Mouse (Mus musculus): ENCODE measurements around the gene Dpy19l3. TPM values are rescaled to one million over a fixed set of nuclear protein-coding genes. Genes with fewer than 3 reads are reported as not detected.

Gene Dpy19l3
- 24.0 and 32.1 TPM in 2 replicates for total RNA-seq (2017)

DNA sequence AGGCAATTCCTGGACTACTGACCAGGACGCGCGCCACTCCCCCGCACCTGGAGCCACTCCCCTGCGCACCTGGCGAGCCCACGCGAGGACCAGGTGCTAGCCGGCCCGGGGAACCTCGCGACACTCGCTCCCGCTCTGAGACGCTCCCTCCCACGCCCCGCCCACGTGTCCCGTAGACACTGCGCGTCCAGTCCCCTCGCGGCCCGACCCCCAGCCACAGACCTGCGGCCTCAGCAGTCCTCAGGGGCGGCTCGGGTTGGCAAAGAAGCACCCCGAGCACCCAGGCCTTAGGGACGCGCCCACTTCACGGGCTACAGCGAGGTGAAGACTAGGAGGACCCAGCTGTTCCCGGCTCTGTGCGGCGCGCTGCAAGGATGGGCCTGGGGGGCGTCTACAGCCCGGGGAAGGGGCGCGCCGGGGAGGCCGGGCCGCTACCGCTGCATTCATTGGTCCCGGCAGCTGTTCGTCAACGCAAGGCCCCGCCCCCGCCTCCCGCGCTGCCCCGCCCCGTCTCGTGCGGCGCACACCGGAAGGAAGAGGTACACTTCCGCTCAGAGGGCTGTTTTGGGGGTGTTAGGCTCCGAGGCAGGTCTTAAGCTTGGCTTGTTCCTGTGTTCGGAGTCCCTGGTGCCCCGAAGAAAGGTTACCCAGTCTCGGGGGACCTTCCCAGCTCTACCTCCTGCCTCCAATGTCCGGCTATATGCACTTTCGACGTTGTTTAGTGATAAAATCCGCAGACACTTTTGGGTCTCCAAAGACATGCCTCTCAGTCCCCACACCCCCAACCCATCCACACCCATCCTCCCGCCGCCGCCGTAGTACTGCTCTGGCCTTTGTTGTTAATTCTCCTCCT lies at the start of gene Dpy19l3:
Gene Dpy19l3 (minus strand): TSS at position 422 of the 853 bp plus-strand sequence.
- peak; percentile 85 to 87 for ATAC-seq (replicated peaks in 1 of 2; ENCODE audit: insufficient read depth in 1 of 2, low FRiP score in 2 of 2, low TSS enrichment in 1 of 2, low read depth in 1 of 2, poor library complexity in 2 of 2, severe bottlenecking in 2 of 2)

DNA sequence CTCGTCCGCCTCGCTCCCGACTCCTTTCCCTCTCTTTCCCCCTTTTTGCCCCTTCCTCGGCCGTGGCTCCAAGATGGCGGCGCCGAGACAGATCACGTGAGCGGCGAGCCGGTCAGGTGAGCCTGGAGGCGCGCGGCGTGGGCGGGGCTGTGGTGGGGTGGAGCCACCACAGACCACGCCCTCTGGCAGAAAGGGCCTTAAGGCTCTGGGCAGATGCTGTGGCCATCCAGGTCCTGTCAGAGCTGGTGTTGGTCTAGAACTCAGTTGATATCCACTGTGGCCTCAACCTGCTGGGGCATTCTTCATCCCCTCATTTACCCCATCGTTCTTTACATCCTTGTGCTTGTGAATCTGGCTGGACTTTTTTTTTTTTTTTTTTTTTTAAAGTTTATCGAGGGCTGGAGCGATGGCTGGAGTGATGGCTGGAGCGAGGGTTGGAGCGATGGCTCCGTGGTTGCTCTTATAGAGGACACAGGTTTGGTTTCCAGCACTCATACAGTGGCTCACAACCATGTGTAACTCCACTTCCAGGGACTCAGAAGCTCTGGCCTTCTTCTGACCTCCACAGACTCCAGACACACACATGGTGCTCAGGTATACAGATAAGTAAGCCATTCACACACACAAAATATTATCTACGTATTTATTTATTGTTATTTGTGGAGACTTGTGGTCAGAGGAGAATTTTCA lies 48.8 kb upstream of the Dpy19l3 start, which contains the start of gene Zfp507:
Gene Zfp507 (minus strand): TSS at position 98 of the 690 bp plus-strand sequence.
- peak; percentile 81 to 82 for ATAC-seq (replicated peaks in 1 of 2; ENCODE audit: insufficient read depth in 1 of 2, low FRiP score in 2 of 2, low TSS enrichment in 1 of 2, low read depth in 1 of 2, poor library complexity in 2 of 2, severe bottlenecking in 2 of 2)

DNA sequence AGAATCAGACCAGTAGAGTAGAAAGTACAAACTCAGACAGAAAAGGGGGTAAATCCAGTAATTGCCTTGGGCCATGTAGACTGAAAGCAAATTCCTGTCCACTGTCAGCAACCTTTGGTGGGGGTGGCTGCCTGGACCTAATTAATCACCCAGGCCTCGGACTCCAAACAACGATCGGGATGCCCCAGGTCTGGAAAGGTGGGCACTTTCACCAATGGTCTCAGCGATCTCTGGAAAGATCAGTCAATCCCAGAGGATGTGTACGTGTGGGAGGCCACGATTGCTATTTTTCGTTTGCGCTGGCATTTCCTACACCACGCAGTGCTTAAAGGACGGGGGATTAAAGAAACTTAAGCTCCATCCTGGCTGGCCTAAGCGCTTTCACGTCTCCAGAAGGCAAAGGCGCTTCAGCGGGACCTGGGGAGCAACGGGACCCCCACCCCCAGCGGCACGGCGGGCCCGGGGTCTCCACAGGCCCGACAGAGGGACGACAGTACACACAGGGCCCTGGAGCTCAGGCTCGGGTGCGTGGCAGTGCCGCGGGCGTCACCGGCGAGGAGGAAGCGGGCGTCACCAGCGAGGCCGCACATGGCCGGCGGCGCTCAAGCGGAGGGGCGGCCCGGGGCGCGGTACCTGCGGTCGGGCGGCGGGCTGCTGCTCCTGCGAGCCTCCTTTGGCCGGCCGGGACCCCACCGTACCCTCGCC lies 48.1 kb upstream of the Dpy19l3 start:
- ATAC-seq (replicated peaks in 1 of 2; ENCODE audit: insufficient read depth in 1 of 2, low FRiP score in 2 of 2, low TSS enrichment in 1 of 2, low read depth in 1 of 2, poor library complexity in 2 of 2, severe bottlenecking in 2 of 2): peak; percentile 57 to 74; a peak in 2 of 4 replicates

- ATAC-seq (replicated peaks in 1 of 2; ENCODE audit: insufficient read depth in 1 of 2, low FRiP score in 2 of 2, low TSS enrichment in 1 of 2, low read depth in 1 of 2, poor library complexity in 2 of 2, severe bottlenecking in 2 of 2): peak; percentile 72 to 80
Measured at GRCm38 (mm10) chr7:35796123-35796522, 41.9 kb upstream of the Dpy19l3 start.

GRCm38 (mm10) chr7:35794145-35794664 lies 40.0 kb upstream of the Dpy19l3 start:
- ATAC-seq (replicated peaks in 1 of 2; ENCODE audit: insufficient read depth in 1 of 2, low FRiP score in 2 of 2, low TSS enrichment in 1 of 2, low read depth in 1 of 2, poor library complexity in 2 of 2, severe bottlenecking in 2 of 2): no peak

GRCm38 (mm10) chr7:35792150-35792848 lies 38.0 kb upstream of the Dpy19l3 start:
- ATAC-seq (replicated peaks in 1 of 2; ENCODE audit: insufficient read depth in 1 of 2, low FRiP score in 2 of 2, low TSS enrichment in 1 of 2, low read depth in 1 of 2, poor library complexity in 2 of 2, severe bottlenecking in 2 of 2): no peak

DNA sequence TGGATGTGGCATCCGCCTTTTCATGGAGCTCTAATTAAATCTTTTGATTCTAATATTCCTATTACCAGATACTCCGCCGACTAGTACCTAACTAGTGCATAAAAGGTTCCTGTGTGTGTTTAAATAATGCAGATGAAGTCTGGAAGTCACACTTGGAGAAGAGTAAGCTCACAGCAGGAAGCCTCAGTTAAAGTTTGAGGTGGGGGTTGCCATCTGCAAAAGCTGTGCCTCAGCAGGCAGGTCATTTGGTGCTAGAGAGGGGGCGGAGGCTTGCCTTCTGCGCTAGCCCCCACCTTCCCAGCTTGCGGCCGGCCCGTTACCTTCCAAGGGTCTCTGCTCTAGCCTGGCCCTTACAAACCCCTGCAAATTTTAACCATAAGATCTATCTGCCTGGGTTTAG lies 36.7 kb upstream of the Dpy19l3 start:
- ATAC-seq (replicated peaks in 1 of 2; ENCODE audit: insufficient read depth in 1 of 2, low FRiP score in 2 of 2, low TSS enrichment in 1 of 2, low read depth in 1 of 2, poor library complexity in 2 of 2, severe bottlenecking in 2 of 2): no peak

DNA sequence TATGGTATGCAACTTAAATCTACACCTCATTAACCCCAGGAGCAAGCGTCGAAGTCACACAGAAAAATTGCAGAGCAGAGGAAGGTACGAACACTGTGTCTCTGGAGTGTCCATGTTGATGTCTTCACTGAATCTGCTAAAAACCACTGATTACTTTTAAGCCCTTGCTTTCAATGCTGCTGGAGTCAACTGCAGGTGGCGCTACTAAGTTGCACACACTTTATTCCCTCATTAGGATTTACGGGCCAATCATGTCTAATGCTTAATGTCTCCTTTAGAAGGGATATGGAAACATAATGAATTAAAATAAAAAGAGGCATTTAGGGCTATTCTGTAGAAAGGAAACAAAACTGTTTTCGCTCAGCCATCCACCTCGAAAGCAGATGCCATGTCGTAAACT lies 35.9 kb upstream of the Dpy19l3 start:
- ATAC-seq (replicated peaks in 1 of 2; ENCODE audit: insufficient read depth in 1 of 2, low FRiP score in 2 of 2, low TSS enrichment in 1 of 2, low read depth in 1 of 2, poor library complexity in 2 of 2, severe bottlenecking in 2 of 2): no peak

DNA sequence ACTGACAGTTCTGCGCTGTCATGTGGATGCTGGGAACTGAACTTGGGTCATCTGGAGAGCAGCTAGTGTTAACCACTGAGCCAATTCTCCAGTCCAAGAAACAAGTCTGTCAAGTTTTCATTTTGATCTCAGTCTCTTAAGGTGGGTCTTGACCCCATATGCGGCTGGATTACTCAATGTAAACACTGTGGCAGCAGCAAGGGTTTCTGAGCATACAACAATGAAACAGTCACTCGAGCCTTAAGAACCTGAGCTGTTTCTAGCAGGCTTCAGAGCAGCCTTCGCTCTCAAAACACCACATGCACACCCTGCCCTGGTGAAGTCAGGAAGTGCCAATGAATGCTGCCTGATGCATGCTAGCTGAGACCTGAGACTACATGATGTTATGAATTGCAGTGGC lies 31.3 kb upstream of the Dpy19l3 start:
- ATAC-seq (replicated peaks in 1 of 2; ENCODE audit: insufficient read depth in 1 of 2, low FRiP score in 2 of 2, low TSS enrichment in 1 of 2, low read depth in 1 of 2, poor library complexity in 2 of 2, severe bottlenecking in 2 of 2): no peak

DNA sequence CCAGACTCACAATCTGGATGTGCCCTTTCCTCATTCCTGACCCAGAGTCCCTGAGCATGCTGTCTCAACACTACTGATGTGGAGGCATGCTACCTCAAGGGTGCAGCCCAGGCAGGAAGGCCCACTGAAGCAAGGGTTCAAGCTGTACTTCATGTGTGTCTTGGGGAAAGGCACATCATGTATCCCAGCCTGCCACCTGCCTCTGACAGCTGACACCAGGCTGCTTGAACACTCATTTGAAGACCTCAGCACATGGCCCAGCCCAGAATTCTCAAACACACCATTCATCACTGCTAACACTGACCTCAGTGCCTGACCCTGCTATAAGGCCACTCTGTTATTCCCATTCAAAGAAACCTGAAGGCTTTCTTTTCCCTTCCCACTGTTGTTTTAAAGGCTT lies 28.0 kb upstream of the Dpy19l3 start:
- ATAC-seq (replicated peaks in 1 of 2; ENCODE audit: insufficient read depth in 1 of 2, low FRiP score in 2 of 2, low TSS enrichment in 1 of 2, low read depth in 1 of 2, poor library complexity in 2 of 2, severe bottlenecking in 2 of 2): no peak

DNA sequence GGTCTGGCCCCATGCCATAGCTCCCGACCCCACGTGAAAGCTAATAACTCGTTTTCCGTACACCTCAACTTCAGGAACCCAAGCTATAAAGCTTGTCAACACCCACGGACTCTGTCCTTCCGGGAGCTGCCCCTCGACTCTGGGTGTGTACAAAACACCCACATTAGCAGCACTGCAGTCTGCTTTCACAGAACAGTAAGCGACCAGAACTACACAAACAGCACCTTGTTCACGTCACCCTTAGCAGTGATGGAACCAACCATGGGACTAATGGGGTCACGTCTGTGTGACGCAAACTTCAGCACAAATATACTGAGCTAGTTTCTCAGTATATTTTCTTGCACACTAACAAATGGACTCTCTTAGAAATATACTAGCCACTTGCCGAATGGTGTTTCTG lies 19.9 kb upstream of the Dpy19l3 start:
- no peak for ATAC-seq (replicated peaks in 1 of 2; ENCODE audit: insufficient read depth in 1 of 2, low FRiP score in 2 of 2, low TSS enrichment in 1 of 2, low read depth in 1 of 2, poor library complexity in 2 of 2, severe bottlenecking in 2 of 2)

GRCm38 (mm10) chr7:35772347-35772746 lies 18.1 kb upstream of the Dpy19l3 start:
- no peak for ATAC-seq (replicated peaks in 1 of 2; ENCODE audit: insufficient read depth in 1 of 2, low FRiP score in 2 of 2, low TSS enrichment in 1 of 2, low read depth in 1 of 2, poor library complexity in 2 of 2, severe bottlenecking in 2 of 2)

GRCm38 (mm10) chr7:35771106-35771505 lies 16.9 kb upstream of the Dpy19l3 start:
- no peak for ATAC-seq (replicated peaks in 1 of 2; ENCODE audit: insufficient read depth in 1 of 2, low FRiP score in 2 of 2, low TSS enrichment in 1 of 2, low read depth in 1 of 2, poor library complexity in 2 of 2, severe bottlenecking in 2 of 2)

DNA sequence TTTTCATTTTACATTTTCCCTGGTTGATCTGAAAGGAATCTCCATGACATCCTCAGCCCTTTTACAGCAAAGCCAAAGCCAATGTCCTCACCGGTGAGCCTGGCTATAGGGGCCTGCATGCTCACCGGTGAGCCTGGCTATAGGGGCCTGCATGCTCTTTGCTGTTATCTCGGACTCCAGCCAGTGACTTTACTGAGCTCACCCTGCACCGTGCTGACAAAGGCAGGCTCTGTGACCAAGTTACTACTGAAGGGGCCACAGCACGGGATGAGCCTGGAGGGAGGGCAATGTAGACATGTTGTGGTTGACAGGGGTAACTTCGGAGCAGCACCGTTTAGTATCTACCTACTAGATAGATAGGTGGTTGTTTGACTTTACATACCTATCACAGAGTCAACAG lies 15.9 kb upstream of the Dpy19l3 start:
- ATAC-seq (replicated peaks in 1 of 2; ENCODE audit: insufficient read depth in 1 of 2, low FRiP score in 2 of 2, low TSS enrichment in 1 of 2, low read depth in 1 of 2, poor library complexity in 2 of 2, severe bottlenecking in 2 of 2): no peak

DNA sequence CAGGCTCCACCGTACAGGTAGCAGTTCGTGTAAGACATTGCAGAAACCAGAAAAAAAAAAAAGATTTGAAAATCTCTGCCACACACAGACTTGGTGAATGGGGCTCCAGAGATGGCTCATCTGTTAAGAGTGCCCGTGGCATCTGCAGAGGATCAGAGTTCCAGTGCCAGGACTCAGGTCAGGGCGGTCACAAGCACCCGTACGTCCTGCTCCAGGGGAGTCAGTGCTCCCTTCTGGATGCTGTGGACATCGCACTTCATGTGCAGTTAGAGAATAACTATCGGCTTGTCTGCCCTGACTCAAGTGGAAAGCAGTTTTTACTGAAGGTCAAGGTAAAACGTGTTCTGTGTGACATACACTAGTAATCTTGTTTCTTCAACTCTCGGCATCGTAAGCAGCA lies 10.2 kb upstream of the Dpy19l3 start:
- ATAC-seq (replicated peaks in 1 of 2; ENCODE audit: insufficient read depth in 1 of 2, low FRiP score in 2 of 2, low TSS enrichment in 1 of 2, low read depth in 1 of 2, poor library complexity in 2 of 2, severe bottlenecking in 2 of 2): no peak

GRCm38 (mm10) chr7:35761801-35762200 lies 7.5 kb upstream of the Dpy19l3 start:
- ATAC-seq (replicated peaks in 1 of 2; ENCODE audit: insufficient read depth in 1 of 2, low FRiP score in 2 of 2, low TSS enrichment in 1 of 2, low read depth in 1 of 2, poor library complexity in 2 of 2, severe bottlenecking in 2 of 2): no peak

DNA sequence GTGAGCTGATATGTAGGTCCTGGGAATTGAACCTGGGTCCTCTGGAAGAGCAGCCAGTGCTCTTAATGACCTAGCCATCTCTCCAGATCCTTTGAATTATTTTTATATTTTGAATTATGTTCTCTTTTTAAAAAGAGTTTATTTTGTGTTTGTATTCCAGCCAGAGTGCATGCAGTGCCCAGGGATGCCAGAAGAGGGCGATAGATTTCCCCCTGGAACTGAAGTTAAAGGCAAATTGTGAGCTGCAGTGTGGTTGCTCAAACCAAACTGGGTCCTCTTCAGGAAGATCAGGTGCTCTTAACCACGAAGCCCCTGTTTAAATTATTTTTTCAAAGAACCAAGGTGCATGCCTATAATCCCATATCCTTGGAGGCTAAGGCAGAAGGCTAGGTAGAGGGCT lies 5.3 kb upstream of the Dpy19l3 start:
- no peak for ATAC-seq (replicated peaks in 1 of 2; ENCODE audit: insufficient read depth in 1 of 2, low FRiP score in 2 of 2, low TSS enrichment in 1 of 2, low read depth in 1 of 2, poor library complexity in 2 of 2, severe bottlenecking in 2 of 2)
